Mouse (Mus musculus): ENCODE data around the gene Zfp668. TPM values are rescaled to one million over a fixed set of nuclear protein-coding genes. Genes with fewer than 3 reads are reported as not detected.

Zfp668 gene
- polyA plus RNA-seq, 2 experiments, result 3.0 to 3.9 TPM

DNA sequence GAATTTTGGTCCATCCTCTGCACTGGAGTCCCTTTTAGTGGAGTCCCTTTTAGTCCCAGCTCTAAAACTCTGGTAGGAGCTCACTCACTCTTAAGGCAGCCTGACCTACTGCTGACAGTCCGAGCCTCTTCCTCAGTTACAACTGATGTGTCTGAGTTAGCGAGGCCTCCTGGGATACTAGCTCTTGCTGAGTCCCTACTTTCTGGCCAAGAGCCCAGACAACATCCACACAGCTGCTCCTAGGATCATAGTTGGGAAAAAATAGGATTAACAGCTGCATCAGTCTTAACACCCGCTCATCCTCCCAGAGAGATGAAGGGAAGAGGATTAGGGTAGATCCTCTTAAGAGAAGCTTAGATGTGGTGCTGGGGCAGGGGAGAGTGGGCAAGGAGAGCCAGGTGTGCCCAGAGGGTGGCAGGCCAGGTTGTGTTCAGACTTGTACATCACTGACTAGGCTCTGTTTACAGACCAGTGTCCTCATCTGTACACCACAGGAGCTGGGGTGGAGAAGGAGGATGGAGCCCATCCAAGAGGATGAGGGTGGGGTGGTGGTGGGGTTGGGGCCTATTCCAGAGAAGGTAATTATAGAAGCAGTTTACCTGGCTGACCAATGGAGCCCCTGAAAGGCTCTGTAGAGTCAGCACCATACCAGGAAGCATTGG lies 7.3 kb downstream of the Zfp668 start:
- H3K27ac ChIP-seq, result no peak overlapping the region
- DNase-seq (ENCODE audit: low read depth in 3 of 3, low spot score in 3 of 3) (no peak), ATAC-seq (ENCODE audit: insufficient read depth) (no peak)
- peaks cover 8 to 10% of the 10 kb centered on the region in 2 experiments for H3K4me1 ChIP-seq (replicated peaks; ENCODE audit: control insufficient read depth in 2 of 2, insufficient read depth in 2 of 2, low read length in 1 of 2)
- WGBS (ENCODE audit: insufficient replicate concordance), result 79% methylated on average over 3 of the region's 3 CpGs
- no peaks in the 10 kb centered on the region for H3K9me3 ChIP-seq (ENCODE audit: control insufficient read depth, low read length)
- no peak for TF ChIP-seq EP300 (IDR thresholded peaks at IDR 0.05; ENCODE audit: low read depth)
- no peak for TF ChIP-seq CTCF (IDR thresholded peaks at IDR 0.05; ENCODE audit: low read depth)
- H3K36me3 ChIP-seq (replicated peaks; ENCODE audit: control insufficient read depth, insufficient read depth, low read depth), result peaks cover 10% of the 10 kb centered on the region
- no peak overlapping the region for H3K9ac ChIP-seq (replicated peaks)
- H3K4me2 ChIP-seq (ENCODE audit: low read depth), result no peak overlapping the region
- H3K27me3 ChIP-seq (ENCODE audit: control insufficient read depth, insufficient read depth, low read length), result no peaks in the 10 kb centered on the region
- no peak overlapping the region for H3K4me3 ChIP-seq (ENCODE audit: insufficient read depth in 1 of 2, low read depth in 2 of 2, low read length in 2 of 2)

DNA sequence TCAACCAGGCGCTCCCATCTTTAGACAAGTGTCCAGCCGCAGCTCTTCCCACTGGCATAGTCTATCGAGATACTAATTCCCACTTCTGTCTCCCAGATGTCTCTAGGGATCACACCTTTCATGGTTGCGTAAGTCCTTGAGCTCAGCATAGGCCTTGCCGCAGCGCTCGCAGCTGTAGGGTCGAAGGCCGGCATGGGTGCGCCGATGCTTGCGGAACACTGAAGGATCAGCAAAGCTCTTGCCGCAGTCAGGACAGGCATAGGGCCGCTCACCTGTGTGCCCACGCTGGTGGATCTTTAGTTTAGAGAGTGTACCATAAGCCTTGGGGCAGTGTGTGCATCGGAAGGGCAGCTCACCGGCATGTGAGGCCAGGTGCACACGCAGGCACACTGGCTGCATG lies 9.0 kb downstream of the Zfp668 start:
- WGBS (ENCODE audit: insufficient replicate concordance), result 91% methylated on average over 18 of the region's 18 CpGs
- Histone ChIP-seq H3K36me3 (replicated peaks; ENCODE audit: control insufficient read depth, insufficient read depth, low read depth) (peaks cover 10% of the 10 kb centered on the region), H3K4me3 (ENCODE audit: insufficient read depth in 1 of 2, low read depth in 2 of 2, low read length in 2 of 2) (no peak overlapping the region), H3K27me3 (ENCODE audit: control insufficient read depth, insufficient read depth, low read length) (no peaks in the 10 kb centered on the region), H3K4me2 (ENCODE audit: low read depth) (no peak overlapping the region), H3K27ac (no peak overlapping the region), H3K4me1 (replicated peaks; ENCODE audit: control insufficient read depth in 2 of 2, insufficient read depth in 2 of 2, low read length in 1 of 2) (peaks cover 7 to 8% of the 10 kb centered on the region in 2 experiments; a peak in 2 of 4 replicates), H3K9ac (replicated peaks) (no peak overlapping the region), H3K9me3 (ENCODE audit: control insufficient read depth, low read length) (no peaks in the 10 kb centered on the region)
- TF ChIP-seq EP300 (IDR thresholded peaks at IDR 0.05; ENCODE audit: low read depth) (no peak), CTCF (IDR thresholded peaks at IDR 0.05; ENCODE audit: low read depth) (no peak)
- DNase-seq (ENCODE audit: low read depth in 3 of 3, low spot score in 3 of 3), result no peak
- ATAC-seq (ENCODE audit: insufficient read depth), result no peak

DNA sequence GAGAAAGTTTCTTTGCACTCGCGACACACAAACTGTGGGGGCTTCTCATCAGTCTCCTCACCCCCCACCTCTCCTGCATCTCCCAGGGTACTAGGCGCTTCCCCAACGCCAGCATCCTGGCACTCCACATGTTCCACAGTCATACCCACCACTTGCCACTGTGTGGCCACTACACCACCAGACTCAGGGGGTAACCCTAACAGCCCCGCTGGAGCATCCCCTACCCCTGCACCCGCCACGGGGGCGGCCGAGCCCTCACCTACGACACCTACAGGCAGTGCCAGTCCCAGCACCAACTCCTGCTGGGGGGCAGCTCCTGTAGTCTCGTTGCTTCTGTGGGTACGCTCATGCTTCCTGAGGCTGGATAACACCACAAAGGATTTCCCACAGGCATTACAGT lies 10.2 kb downstream of the Zfp668 start:
- Histone ChIP-seq H3K27ac (no peak overlapping the region), H3K27me3 (ENCODE audit: control insufficient read depth, insufficient read depth, low read length) (no peaks in the 10 kb centered on the region), H3K9ac (replicated peaks) (no peak overlapping the region), H3K4me3 (ENCODE audit: insufficient read depth in 1 of 2, low read depth in 2 of 2, low read length in 2 of 2) (no peak overlapping the region), H3K36me3 (replicated peaks; ENCODE audit: control insufficient read depth, insufficient read depth, low read depth) (peaks cover 10% of the 10 kb centered on the region), H3K4me1 (replicated peaks; ENCODE audit: control insufficient read depth in 2 of 2, insufficient read depth in 2 of 2, low read length in 1 of 2) (peaks cover 2% of the 10 kb centered on the region in 2 experiments; a peak in 1 of 4 replicates), H3K4me2 (ENCODE audit: low read depth) (no peak overlapping the region), H3K9me3 (ENCODE audit: control insufficient read depth, low read length) (no peaks in the 10 kb centered on the region)
- ATAC-seq (ENCODE audit: insufficient read depth), result no peak
- DNase-seq (ENCODE audit: low read depth in 3 of 3, low spot score in 3 of 3), result no peak
- 90% methylated on average over 12 of the region's 12 CpGs for WGBS (ENCODE audit: insufficient replicate concordance)
- TF ChIP-seq CTCF (IDR thresholded peaks at IDR 0.05; ENCODE audit: low read depth) (no peak), EP300 (IDR thresholded peaks at IDR 0.05; ENCODE audit: low read depth) (no peak)

DNA sequence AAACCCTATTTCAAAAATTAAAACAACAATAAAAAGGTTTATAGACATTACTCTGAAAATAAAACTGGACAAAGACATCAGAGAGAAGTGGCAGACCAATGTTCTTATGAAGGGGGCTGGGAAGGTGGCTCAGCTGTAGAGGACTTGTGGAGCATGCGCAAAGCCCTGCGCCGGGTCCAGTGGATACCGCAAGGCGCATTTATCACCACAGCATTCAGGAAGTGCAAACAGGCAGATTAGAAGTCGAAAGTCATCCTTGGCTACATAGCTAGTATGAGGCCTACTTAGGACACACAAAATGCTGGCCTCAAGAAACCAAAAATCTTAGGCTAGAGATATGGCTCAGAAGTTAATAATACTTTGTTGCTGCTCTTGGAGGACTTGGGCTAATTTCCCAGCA lies 18.4 kb downstream of the Zfp668 start:
- no peak overlapping the region for H3K4me3 ChIP-seq (ENCODE audit: insufficient read depth in 1 of 2, low read depth in 2 of 2, low read length in 2 of 2)
- peaks cover 0 to 3% of the 10 kb centered on the region in 2 experiments; a peak in 1 of 4 replicates for H3K4me1 ChIP-seq (replicated peaks; ENCODE audit: control insufficient read depth in 2 of 2, insufficient read depth in 2 of 2, low read length in 1 of 2)
- H3K9ac ChIP-seq (replicated peaks), result no peak overlapping the region
- ATAC-seq (ENCODE audit: insufficient read depth) (peak; percentile 51; the same call in 1 of the 2 replicates), DNase-seq (ENCODE audit: low read depth in 3 of 3, low spot score in 3 of 3) (no peak)
- H3K36me3 ChIP-seq (replicated peaks; ENCODE audit: control insufficient read depth, insufficient read depth, low read depth), result no peaks in the 10 kb centered on the region
- H3K27me3 ChIP-seq (ENCODE audit: control insufficient read depth, insufficient read depth, low read length), result no peaks in the 10 kb centered on the region
- no peak overlapping the region for H3K4me2 ChIP-seq (ENCODE audit: low read depth)
- TF ChIP-seq EP300 (IDR thresholded peaks at IDR 0.05; ENCODE audit: low read depth), result no peak
- TF ChIP-seq CTCF (IDR thresholded peaks at IDR 0.05; ENCODE audit: low read depth), result no peak
- no peaks in the 10 kb centered on the region for H3K9me3 ChIP-seq (ENCODE audit: control insufficient read depth, low read length)
- H3K27ac ChIP-seq, result no peak overlapping the region
- WGBS (ENCODE audit: insufficient replicate concordance), result 21% methylated on average over 6 of the region's 6 CpGs

DNA sequence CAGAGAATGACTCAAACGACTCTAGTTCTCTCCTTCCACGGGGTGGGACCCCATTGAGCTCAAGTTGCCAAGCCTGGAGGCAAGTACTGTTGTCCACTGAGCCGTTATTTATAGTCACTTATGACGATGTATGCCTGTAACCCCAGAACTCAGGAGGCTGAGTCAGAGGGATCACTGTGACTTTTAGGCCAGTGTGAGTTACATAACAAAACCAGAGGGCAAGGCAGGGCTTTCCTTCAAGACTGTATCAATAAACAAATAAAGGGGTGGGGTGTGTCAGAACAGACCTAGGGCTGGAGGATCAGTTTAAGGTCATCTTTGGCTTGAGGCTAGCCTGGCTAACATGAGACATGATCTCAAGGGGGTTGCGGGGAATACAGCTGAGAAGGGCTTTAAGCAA lies 25.7 kb downstream of the Zfp668 start:
- H3K4me3 ChIP-seq (ENCODE audit: insufficient read depth in 1 of 2, low read depth in 2 of 2, low read length in 2 of 2), result no peak overlapping the region
- ATAC-seq (ENCODE audit: insufficient read depth) (no peak), DNase-seq (ENCODE audit: low read depth in 3 of 3, low spot score in 3 of 3) (no peak)
- TF ChIP-seq EP300 (IDR thresholded peaks at IDR 0.05; ENCODE audit: low read depth) (no peak), CTCF (IDR thresholded peaks at IDR 0.05; ENCODE audit: low read depth) (no peak)
- H3K36me3 ChIP-seq (replicated peaks; ENCODE audit: control insufficient read depth, insufficient read depth, low read depth), result no peaks in the 10 kb centered on the region
- no peaks in the 10 kb centered on the region for H3K27me3 ChIP-seq (ENCODE audit: control insufficient read depth, insufficient read depth, low read length)
- H3K9ac ChIP-seq (replicated peaks), result no peak overlapping the region
- 63% methylated on average over 5 of the region's 5 CpGs for WGBS (ENCODE audit: insufficient replicate concordance)
- no peak overlapping the region for H3K27ac ChIP-seq
- 0 out of 4 replicates have a peak, but pooled peaks cover 0 to 7% of the 10 kb centered on the region in 2 experiments for H3K4me1 ChIP-seq (replicated peaks; ENCODE audit: control insufficient read depth in 2 of 2, insufficient read depth in 2 of 2, low read length in 1 of 2)
- H3K9me3 ChIP-seq (ENCODE audit: control insufficient read depth, low read length), result no peaks in the 10 kb centered on the region
- no peak overlapping the region for H3K4me2 ChIP-seq (ENCODE audit: low read depth)
